In genomic region chr11:113290911-113291310, GRCm38 (mm10) we compare ENCODE assay signal across 21 mouse cellular contexts.
A peak's percentile ranks its signal among the peaks of the same experiment; 100 is the strongest.
DNase-seq lines count a peak whose midpoint lies in the region; ATAC-seq and TF ChIP-seq lines count a peak whose summit lies in the region.
"Had no signal": no experiment of that assay in that cellular context is flagged by ENCODE, and none has a peak within 500 bp of the region (broad histone marks: within the 10 kb centered on the region; RNA-seq: fewer than 3 reads in every experiment).

No protein-coding gene starts in this region.

- DNase-seq in hindbrain, embryonic 10.5 days (ENCODE audit: low spot score) = no peak
- no peak for DNase-seq in hindbrain, embryonic 14.5 days (ENCODE audit: low spot score)
- DNase-seq in kidney, postnatal 14 days = peak; percentile 33
- DNase-seq in yolk sac, embryonic 10.5 days (ENCODE audit: low spot score) = peak; percentile 72
- DNase-seq in left cerebral cortex, postnatal 4 days = no peak
- no peak for DNase-seq in adrenal gland, postnatal 10 days
- no peak for DNase-seq in lung, postnatal 0 days (ENCODE audit: low spot score)
- DNase-seq: adrenal gland, adult 8-10 months; cerebellum, adult 18-20 months; forebrain, postnatal 0 days; gastrocnemius, adult 2 months; heart, postnatal 36 days; lung, adult 18-20 months; lung, postnatal 36 days; thymus, adult 2 months had no signal

- H3K27ac ChIP-seq in hindbrain, embryonic 10.5 days = peak overlapping the region; percentile 81; the same call in 1 of the 2 replicates
- H3K27ac ChIP-seq in hindbrain, embryonic 14.5 days = no peak overlapping the region
- H3K27ac ChIP-seq in intestine, postnatal 0 days (ENCODE audit: low read depth, low read length) = peak overlapping the region; percentile 88
- H3K27ac ChIP-seq in lung, postnatal 0 days (ENCODE audit: low read length) = no peak overlapping the region
- H3K27ac ChIP-seq: embryonic facial prominence, embryonic 13.5 days; heart, embryonic 13.5 days had no signal

- 73% methylated on average over 14 of the region's 14 CpGs for WGBS in hindbrain, embryonic 10.5 days
- 84% methylated on average over 14 of the region's 14 CpGs for WGBS in hindbrain, embryonic 14.5 days
- 40% methylated on average over 14 of the region's 14 CpGs for WGBS in intestine, postnatal 0 days
- WGBS in lung, postnatal 0 days = 67% methylated on average over 14 of the region's 14 CpGs

- ATAC-seq in hindbrain, embryonic 14.5 days (ENCODE audit: low FRiP score) = no peak
- peak; percentile 57 for ATAC-seq in intestine, postnatal 0 days
- no peak for ATAC-seq in lung, postnatal 0 days
- ATAC-seq: CD4-positive, CD25-positive, alpha-beta regulatory T cell, adult 4 months; forebrain, postnatal 0 days; inflammation-experienced regulatory T-cells, adult 6 months had no signal

- no peaks in the 10 kb centered on the region for H3K36me3 ChIP-seq in hindbrain, embryonic 10.5 days
- no peaks in the 10 kb centered on the region for H3K36me3 ChIP-seq in hindbrain, embryonic 14.5 days (replicated peaks; ENCODE audit: control insufficient read depth, insufficient read depth)
- no peaks in the 10 kb centered on the region for H3K36me3 ChIP-seq in intestine, postnatal 0 days (ENCODE audit: control insufficient read depth, insufficient read depth)
- H3K36me3 ChIP-seq in lung, postnatal 0 days (ENCODE audit: insufficient read depth, low read length) = no peaks in the 10 kb centered on the region
- H3K36me3 ChIP-seq: embryonic facial prominence, embryonic 13.5 days; heart, embryonic 13.5 days; limb, embryonic 13.5 days had no signal

- no peak overlapping the region for H3K9ac ChIP-seq in hindbrain, embryonic 14.5 days
- no peak overlapping the region for H3K9ac ChIP-seq in intestine, postnatal 0 days (ENCODE audit: low read depth, low read length)
- no peak overlapping the region for H3K9ac ChIP-seq in lung, postnatal 0 days (replicated peaks; ENCODE audit: low read depth)
- H3K9ac ChIP-seq: embryonic facial prominence, embryonic 13.5 days; forebrain, postnatal 0 days; heart, embryonic 13.5 days; limb, embryonic 13.5 days had no signal

- TF ChIP-seq CTCF in intestine, postnatal 0 days (IDR thresholded peaks at IDR 0.05; ENCODE audit: low read depth) = no peak
- no peak for TF ChIP-seq CTCF in lung, postnatal 0 days (IDR thresholded peaks at IDR 0.05)

- no peak overlapping the region for H3K4me3 ChIP-seq in hindbrain, embryonic 10.5 days
- H3K4me3 ChIP-seq in hindbrain, embryonic 14.5 days (replicated peaks; ENCODE audit: low read length) = no peak overlapping the region
- H3K4me3 ChIP-seq in intestine, postnatal 0 days (ENCODE audit: low read depth, low read length) = no peak overlapping the region
- no peak overlapping the region for H3K4me3 ChIP-seq in lung, postnatal 0 days (ENCODE audit: low read depth, low read length)
- H3K4me3 ChIP-seq: embryonic facial prominence, embryonic 13.5 days; gastrocnemius, adult 2 months; heart, embryonic 13.5 days; limb, embryonic 13.5 days had no signal

- H3K4me2 ChIP-seq in hindbrain, embryonic 14.5 days (replicated peaks) = no peak overlapping the region
- H3K4me2 ChIP-seq in intestine, postnatal 0 days (replicated peaks; ENCODE audit: low read depth) = no peak overlapping the region; the same call in 1 of the 2 replicates
- no peak overlapping the region for H3K4me2 ChIP-seq in lung, postnatal 0 days (replicated peaks; ENCODE audit: low read depth, low read length)
- H3K4me2 ChIP-seq: embryonic facial prominence, embryonic 13.5 days; heart, embryonic 13.5 days; limb, embryonic 13.5 days had no signal

- H3K27me3 ChIP-seq in hindbrain, embryonic 10.5 days (ENCODE audit: insufficient read depth, poor library complexity, severe bottlenecking) = peaks cover 20% of the 10 kb centered on the region
- no peaks in the 10 kb centered on the region for H3K27me3 ChIP-seq in hindbrain, embryonic 14.5 days (ENCODE audit: control insufficient read depth, insufficient read depth, low read length)
- no peaks in the 10 kb centered on the region for H3K27me3 ChIP-seq in intestine, postnatal 0 days (replicated peaks; ENCODE audit: control insufficient read depth, insufficient read depth, low read length)
- no peaks in the 10 kb centered on the region for H3K27me3 ChIP-seq in lung, postnatal 0 days (replicated peaks; ENCODE audit: insufficient read depth, low read length)
- H3K27me3 ChIP-seq: embryonic facial prominence, embryonic 13.5 days; heart, embryonic 13.5 days; limb, embryonic 13.5 days had no signal

- intact Hi-C loops in left cerebral cortex, postnatal 4 days (cut with DNase I) = loop anchor here (10.0 kb wide), 1 partner anchor 524 kb away; no protein-coding TSS in a partner anchor

- H3K4me1 ChIP-seq in hindbrain, embryonic 10.5 days (replicated peaks) = peaks cover 53% of the 10 kb centered on the region
- H3K4me1 ChIP-seq in hindbrain, embryonic 14.5 days (replicated peaks; ENCODE audit: control insufficient read depth, insufficient read depth, low read length) = 0 out of 2 replicates have a peak, but pooled peaks cover 14% of the 10 kb centered on the region
- no peaks in the 10 kb centered on the region for H3K4me1 ChIP-seq in intestine, postnatal 0 days (replicated peaks; ENCODE audit: control insufficient read depth, insufficient read depth, low read length)
- H3K4me1 ChIP-seq in lung, postnatal 0 days (ENCODE audit: insufficient read depth, low read depth, low read length) = no peaks in the 10 kb centered on the region

- no peaks in the 10 kb centered on the region for H3K9me3 ChIP-seq in hindbrain, embryonic 10.5 days
- no peaks in the 10 kb centered on the region for H3K9me3 ChIP-seq in hindbrain, embryonic 14.5 days (ENCODE audit: control insufficient read depth, low read length)
- no peaks in the 10 kb centered on the region for H3K9me3 ChIP-seq in intestine, postnatal 0 days (ENCODE audit: control insufficient read depth)
- no peaks in the 10 kb centered on the region for H3K9me3 ChIP-seq in lung, postnatal 0 days (ENCODE audit: low read length)
- H3K9me3 ChIP-seq: embryonic facial prominence, embryonic 13.5 days; heart, embryonic 13.5 days; limb, embryonic 13.5 days had no signal

- TF ChIP-seq EP300 in lung, postnatal 0 days (IDR thresholded peaks at IDR 0.05) = no peak

Comparison
In these comparisons a context has a peak if more than half of its experiments do, and no peak if none do; other contexts are left out.
1. H3K27ac ChIP-seq: peak in hindbrain, embryonic 10.5 days (single experiment) and intestine, postnatal 0 days (single experiment); none in hindbrain, embryonic 14.5 days (single experiment) and lung, postnatal 0 days (single experiment).
2. DNase-seq: peak in kidney, postnatal 14 days (single experiment) and yolk sac, embryonic 10.5 days (single experiment); none in hindbrain, embryonic 10.5 days (single experiment), hindbrain, embryonic 14.5 days (single experiment), left cerebral cortex, postnatal 4 days (single experiment), adrenal gland, postnatal 10 days (single experiment) and lung, postnatal 0 days (single experiment).